Mouse (Mus musculus) spleen, adult 12 weeks (tissue): ENCODE data around the gene Dlec1.

Source experiments
- DNase-seq: peaks from one replicate; pipeline ENCODE4 v3.0.0; 2022; ENCODE audit warnings: low spot score

Dlec1 gene

GRCm38 (mm10) chr9:119089437-119089836 lies 12.8 kb upstream of the Dlec1 start:
- no peak for DNase-seq

GRCm38 (mm10) chr9:119090462-119090861 lies 11.8 kb upstream of the Dlec1 start:
- DNase-seq: no peak

DNA sequence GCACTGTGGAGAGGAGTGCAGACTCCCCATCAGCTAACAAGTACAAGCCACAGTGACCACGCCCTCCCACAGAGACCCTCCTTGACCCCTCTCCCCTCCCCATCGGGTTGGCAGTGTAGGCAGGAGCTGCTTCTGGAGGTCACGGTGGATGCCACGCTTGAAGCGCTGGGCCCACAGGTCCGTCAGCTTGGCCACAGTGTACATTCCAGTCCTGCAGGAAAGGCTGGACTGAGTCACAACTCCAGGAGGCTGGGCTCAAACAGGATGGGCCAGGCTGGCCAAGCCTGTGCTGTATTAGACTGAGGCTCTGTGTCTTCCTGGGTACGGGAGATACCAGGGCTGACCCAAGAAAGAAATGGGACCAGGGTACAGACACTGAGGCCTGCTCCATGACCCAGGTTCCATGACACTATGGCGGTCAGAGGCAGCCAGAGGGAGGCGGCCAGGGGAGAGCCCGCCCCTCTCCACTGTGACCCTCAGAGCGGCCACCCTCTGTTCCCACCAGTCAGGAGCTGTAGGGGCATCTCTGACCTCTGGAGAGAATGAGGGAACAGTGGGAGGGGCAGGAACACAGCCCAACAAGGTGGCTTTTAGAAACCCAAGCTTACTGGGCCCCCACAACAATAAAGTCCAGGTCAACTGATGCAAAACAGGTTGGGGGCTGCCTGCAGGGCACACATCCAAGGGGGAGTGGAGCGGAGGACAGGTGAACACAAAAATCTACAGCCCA lies 10.5 kb upstream of the Dlec1 start:
- no peak for DNase-seq

DNA sequence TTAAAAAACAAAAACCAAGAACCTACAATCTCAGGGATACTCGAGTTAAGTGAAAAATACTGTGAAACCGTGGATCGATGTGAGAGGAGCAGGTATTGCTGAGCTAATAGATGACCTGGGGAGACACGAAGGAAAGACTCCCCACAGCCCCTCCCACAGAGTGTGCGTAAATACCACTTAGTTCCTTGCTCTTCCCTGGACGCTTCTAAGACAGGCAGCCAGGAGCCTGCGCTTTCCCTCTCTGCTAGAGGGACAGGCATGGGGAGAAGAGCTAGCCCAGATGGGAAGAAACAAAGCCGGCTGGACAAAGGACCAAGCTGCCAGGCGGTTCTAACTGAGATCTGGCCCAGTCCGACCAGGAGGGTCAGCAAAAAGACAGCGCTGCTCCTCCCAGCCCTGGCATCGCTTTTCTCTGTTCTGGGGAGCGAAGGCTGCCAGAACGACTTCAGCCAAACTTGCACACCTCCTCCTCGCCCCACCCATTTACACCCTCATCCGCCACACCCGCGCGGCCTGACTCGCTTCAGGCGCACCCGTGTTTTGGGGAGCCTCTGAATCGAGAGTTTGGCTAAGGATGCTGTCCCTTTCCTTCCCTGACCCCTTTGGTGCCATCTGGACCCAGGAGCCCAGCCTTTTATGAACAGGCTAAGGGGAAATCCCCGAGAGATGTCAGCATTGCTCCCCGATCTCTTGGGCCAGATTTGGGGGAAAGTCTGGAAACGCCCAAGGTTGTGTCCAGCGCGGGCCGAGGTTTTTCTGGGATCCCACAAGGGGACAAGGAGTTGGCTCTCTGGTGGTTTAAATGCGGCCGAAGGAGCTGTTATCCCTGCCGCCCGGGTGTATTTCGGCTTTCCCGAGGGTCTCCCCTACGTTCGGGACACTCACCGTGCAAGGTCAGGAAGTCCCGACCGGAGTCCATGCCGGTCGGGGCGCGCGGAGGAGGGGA lies 9.5 kb upstream of the Dlec1 start:
- no peak for DNase-seq

DNA sequence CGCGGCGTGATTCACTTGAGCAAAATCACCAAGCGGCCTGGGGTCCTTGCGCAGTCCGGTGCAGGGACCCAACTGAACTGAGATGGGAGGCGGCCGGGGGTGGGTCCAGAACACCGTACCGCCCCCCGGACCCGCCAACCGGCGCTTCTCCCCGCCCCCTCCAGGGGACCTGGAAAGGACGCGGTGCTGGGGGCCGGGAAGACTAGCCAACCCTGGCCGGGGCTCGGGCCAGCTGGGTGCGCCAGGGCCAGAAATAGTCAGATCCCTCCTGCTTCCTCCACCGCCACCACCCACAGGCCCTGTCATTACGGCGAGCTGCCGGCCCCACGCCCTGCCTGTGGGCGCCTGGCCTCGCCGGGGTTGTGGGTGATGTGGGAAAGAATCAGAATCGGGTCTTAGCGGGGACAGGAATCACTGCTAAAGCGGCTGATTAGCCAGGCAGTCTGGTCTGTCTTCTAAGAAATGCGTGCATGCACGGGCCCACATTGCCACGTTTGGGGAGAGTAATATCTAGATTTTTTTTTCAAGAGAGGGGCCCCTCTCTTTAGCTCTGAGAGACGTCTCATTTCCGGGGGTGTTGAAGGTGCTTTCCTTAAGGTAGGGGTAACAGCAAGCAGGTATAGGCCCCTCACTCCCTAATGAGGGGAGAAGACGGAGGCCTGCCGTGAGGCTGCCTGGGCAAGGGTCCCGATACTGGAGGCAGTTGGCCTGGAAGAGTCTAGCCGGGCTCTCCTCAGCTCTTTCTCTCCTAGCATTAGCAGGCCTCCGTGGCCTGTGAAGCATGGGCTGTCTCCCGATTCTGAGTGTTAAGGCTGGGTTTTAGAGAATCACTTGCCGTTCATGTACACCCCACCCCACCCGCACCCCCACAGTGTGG lies 8.6 kb upstream of the Dlec1 start, which contains the start of gene Plcd1:
Gene Plcd1 (minus strand): TSS at position 84 of the 877 bp plus-strand sequence.
- DNase-seq: no peak

DNA sequence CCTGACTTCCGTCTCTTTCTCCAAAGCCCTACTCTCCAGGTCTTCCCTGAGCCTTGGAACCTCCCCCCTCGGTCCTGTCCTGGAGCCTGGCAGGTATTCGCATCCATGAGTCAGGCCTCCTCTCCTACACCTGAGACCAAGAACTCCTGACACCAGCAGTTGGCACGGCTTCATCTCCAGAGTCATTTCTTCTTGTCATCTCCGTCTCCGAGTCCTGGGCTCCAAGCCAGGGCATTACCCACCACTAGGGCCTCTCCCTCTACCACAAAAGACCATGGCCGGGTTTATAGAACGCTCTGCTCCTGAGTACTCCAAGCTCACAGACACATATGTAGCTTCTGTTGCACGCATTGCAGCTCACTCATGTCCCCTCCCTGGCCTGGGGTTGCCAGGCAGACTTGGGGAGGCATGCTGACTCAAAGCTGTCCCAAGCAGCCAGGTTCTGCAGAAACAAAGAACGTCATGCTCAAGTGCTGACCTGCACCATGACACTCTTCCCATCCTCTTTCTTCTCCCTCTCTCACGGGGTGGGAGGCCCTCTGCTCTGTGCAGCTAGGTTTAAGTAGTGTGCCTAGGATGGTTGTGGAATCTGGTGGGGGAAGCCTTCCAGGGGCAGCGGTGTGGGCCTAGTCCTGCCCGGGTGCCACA lies 7.7 kb upstream of the Dlec1 start:
- no peak for DNase-seq

DNA sequence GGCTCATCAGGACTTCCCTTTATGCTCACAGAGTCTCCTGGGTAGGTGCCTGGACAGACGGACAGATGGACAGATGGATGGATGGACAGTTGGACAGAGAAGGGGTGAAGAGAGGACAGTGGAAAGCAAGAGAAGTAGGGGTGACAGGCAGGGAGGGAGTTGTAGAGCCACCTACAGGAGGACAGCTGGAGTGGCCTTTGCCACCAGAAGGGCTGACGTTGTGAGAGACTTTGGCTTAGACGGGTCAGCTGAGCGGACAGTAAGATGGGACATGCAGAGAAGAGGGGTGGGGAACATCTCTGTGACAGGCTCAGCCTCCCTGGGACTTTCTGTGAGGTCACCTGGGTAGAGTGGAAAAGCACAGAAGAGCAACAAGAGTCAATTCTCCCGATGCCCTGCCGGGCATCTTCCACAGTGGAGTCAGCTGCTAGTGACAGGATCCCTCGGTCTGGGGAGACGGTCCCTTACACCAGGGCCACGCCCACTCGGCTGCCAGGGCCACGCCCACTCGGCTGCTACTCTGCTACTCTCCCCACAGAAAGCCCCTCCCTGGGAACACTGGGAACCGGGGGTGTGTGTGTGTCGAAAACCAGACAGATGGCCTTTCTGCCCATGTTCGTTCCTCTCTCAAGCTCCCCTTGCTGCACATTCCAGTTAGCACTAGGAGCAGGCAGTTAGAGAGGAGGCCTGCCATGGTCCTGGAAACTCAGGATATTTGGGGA lies 1.9 kb upstream of the Dlec1 start:
- DNase-seq: no peak

DNA sequence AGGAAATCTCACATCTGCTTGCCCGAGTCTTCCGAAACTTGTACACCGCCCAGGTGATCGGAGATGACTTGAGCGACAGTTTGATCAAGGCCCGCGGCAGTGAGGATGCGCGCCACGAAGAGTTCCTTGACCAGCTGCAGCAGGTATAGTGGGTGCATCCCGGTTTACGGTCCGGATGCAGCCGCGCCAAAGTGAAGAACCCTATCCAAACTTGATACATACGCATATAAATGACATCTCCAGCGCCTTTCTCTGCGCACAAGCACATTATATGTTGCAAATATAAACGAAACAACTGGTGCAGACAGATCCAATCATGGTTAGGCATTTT lies 470 bp downstream of the Dlec1 start:
- DNase-seq: no peak

GRCm38 (mm10) chr9:119107566-119107965 lies 5.3 kb downstream of the Dlec1 start:
- DNase-seq: no peak

DNA sequence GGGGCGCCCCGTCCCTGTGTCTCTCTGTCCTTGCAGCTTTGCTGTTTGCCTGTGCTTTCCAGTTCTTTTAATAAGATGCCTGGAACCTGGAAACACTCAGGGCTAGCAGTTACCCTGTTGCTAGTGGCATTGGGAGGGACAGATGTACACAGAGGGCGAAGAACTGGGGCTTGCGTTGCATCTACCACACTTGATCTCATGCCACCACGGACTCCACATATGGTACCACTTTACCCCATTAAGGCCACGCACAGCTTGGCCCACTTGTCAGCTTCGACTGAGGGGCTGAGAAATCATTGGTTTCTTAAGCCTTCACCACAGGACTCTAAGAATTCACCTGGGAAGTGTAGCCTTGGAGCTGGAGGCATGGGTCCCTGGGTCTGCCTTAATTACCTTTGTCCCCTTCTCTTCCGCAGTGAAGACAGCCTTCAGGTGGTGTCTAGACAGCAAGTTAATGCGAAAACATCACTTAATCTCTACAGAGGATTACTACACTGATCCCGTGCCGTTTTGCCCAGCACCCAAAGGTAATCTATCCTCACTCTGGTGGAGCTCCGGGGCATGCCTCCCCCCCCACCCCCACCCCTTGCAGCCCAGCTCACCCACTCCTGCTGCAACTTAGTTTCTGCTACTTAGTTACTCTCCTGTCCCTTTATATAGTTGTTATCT lies 7.5 kb downstream of the Dlec1 start:
- DNase-seq: no peak

DNA sequence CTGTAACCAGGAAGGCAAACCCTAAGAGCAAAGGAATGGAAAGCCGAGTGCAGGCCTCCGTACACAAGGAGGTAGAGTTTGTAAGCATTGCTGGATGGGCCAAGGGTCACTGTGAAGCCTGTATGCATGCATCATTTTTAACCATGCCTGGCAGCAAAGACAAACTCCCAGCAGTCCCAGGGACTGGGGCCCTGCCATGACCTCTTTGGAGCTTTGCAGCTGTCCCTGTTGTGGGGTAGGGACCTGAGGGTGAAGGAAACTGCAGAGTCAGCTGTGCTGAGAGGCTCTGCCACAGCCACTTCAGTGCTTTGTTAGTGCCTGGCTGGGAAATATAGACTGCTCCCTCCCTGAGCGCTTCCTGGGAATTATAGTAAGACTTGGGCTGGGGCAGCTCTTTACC lies 8.4 kb downstream of the Dlec1 start:
- no peak for DNase-seq

DNA sequence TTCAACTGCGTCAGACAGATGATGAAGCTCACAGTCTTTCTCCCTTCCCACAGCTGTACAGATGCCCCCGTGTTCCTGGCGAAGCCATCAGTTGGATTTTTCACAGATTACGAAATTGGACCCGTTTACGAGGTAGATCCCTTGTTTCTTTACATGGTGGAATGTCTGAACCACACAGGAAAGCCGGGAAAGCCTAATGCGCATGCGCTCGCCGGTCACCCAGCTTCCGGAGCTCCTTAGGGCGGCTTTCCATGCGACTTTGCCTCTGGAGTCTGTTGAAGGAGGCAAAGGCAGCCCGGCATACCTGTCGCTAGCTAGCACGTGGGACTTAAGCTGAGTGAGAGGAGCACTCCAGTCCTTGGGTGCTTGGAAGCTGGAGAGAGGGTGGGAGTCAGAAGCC lies 12.6 kb downstream of the Dlec1 start:
- no peak for DNase-seq

DNA sequence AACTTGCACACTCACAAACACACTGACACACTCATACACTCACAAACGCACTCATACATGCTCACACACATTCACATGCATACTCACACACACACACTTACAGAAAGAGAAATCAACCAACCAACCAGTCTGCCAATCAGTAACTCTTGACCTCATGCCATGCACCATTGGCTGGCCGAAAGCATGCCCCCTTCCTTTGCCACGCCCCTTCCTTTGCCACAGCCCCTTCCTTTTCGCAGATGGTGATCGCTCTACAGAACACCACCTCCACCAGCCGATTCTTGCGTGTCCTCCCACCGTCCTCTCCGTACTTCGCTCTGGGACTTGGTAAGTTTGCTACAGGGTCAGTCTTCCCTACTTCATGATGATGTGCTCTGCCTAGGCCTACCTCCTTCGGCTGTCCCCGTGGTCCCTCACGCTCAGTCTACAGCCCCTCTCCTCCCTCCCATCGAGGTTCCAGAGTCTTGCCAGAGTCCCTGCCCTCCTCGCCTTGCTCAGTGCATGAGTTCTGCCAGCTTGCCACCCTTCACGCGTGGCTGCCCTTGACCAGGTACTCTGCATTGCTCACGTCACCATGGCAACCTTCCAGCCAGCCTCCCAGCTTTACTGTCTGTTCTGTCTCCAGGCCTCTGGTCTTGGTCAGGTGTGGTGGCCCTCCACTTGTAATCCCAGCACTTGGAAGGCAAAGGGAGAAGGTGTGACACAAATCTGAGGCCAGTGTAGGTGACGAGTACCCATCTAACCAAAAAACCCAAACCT lies 17.3 kb downstream of the Dlec1 start:
- DNase-seq: no peak

GRCm38 (mm10) chr9:119120168-119120560 lies 17.9 kb downstream of the Dlec1 start:
- no peak for DNase-seq

DNA sequence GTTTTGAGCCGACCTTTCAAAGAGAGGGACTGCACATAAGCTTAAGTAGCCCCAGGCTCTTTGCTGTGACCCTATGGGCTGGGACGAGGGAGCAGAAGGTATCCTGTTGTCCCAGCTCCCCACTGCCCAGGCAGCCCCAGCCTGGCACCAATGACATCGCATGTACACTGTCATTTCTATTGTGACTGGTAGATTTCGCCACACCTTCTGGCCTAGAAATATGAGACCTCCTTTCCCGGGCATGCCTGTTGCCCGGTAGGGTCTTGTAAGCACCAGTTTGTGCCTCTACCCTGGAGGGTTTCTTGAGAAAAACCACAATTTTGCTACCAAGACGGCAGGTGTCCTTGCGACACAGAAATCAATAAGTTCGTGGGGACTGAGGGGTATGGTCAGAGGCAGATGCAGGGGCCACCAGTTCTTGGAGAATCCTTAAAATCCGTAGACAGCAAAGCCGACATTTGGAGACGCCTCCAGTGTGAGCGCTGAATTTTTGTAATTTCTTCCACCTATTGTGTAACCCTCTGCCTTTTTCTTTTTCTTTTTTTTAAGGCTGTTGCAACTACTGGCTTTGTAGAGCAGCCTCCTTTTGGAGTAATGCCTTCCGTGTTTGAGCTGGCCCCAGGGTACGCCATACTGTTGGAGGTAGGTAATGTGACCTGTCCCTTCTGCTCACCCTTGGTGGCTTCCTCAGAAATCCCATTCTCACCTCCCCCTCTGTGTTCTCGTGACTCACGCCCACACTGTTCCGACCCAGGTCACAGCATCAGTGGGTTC lies 20.5 kb downstream of the Dlec1 start:
- no peak for DNase-seq

DNA sequence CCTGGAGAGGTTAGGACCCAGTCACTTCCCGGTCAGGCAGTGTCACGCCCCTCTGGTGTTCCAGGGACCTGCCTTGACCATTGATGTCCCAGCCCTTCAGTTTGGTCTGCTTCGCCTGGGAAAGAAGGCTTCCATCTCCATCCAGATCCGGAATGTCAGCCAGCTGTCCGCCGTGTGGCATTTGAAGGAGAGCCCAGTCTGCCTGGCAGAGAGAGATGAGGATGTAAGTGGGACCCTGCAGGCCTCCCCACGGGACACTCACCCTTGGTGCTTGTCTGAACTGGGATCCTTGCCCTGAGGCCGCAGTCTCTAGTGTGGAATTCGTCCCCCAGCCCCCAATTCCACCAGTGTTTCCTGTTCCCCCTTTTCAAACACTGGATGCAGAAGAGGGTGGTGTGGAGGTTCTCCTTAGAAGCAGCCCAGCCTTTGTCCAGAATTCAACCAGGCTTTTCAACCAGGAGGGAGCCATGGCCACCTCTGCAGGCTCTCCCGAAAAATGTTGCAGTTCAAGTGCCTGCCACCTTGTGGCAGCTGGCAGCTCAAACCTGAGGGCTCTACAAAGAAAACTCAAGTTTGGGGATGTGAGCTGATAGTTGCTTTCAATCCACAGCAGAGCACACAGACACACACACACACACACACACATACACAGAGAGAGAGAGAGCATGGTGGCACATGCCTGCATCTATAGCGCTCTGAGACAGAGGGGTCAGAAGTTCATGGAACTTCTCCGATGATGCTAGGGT lies 26.3 kb downstream of the Dlec1 start:
- no peak for DNase-seq

DNA sequence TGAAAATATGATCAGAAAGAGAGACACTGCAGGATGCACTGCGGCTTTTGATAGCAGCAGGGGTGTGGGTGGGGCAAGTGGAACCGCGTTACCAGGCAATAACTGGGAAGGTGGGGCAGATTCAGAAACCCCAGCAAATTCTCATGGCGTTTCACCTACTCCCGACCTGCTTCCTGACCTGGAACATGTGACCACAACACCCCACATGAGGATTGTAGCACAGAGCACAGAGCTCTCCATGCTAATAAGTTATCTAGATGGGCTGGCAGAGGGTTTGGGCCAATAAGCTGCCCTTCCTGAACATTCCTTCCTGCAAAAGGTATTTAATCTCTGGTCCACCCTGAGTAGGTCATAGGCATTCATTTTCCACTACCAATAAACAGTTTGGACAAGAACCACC lies 28.4 kb downstream of the Dlec1 start:
- no peak for DNase-seq

GRCm38 (mm10) chr9:119138836-119139235 lies 36.6 kb downstream of the Dlec1 start:
- no peak for DNase-seq
